Mouse (Mus musculus) heart, adult 18-20 months (tissue): ENCODE measurements at regions not wholly inside any gene's neighbourhood (a gene's known extent, or its start where the extent isn't known, plus 50 kb on each side); places are given as distances from the start of the nearest gene placed in this dataset.

ENCODE experiments used
- DNase-seq, 2 experiments: peaks; one replicate each; pipeline ENCODE4 v3.0.0; 2021 to 2022; ENCODE audit warnings: mixed read lengths in 1 of 2

DNA sequence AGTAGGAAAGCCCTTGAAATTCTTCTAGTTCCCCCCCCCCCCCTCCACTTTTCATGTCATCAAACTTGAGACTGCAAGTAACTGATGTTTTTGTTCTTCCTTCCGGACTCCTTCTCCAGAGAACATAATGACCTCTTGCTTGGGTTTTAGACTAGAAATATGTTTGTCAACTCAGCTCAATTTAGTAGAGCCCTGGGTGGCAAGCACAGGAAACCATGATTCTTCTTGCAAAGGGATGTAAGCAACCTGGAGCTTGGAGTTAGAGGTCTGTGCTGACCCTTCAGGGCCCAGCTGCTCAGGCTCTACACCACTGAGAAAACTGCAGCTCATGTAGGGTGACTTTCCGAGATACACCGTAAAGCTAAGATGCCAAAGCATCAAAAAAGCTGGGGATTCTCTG lies 127.2 kb upstream of the Meis1 start:
- DNase-seq, result no peak

DNA sequence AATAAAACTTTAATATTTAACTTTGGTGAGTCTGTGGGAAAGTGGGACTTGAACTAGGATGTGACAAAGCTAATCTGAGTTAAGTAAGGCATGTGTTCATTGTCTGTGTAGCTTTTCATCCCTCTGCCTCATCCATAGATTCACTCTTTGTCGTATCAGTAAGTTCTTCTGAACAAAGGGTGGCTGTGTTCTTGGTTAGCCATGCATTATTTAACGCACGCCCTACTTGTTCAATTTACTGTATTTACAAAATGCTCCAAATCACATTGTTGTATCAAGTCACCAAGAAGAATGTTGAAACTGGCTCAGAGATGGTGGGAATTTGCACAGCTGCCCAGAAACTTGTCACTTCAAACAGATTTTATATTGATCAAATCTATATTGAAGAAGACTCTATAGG lies 132.2 kb upstream of the Meis1 start:
- no peak for DNase-seq

DNA sequence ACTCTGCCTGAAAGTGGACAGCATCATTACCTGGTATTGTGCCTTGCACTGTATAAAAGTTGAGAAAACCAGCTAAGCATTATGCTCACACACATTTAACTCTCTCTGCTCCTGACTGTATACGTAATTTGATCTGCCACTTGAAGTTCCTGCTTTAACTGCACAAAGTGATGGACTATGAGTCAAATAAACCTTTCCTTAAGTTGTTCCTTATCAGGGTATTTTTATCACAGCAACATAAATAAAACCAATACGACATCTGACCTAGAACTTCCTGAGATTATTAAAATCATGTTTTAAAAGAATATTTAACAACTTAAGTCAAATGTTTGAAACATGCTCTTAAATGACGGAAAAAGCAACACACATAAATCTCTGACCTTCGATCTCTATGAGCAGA lies 134.9 kb upstream of the Meis1 start:
- no peak for DNase-seq

DNA sequence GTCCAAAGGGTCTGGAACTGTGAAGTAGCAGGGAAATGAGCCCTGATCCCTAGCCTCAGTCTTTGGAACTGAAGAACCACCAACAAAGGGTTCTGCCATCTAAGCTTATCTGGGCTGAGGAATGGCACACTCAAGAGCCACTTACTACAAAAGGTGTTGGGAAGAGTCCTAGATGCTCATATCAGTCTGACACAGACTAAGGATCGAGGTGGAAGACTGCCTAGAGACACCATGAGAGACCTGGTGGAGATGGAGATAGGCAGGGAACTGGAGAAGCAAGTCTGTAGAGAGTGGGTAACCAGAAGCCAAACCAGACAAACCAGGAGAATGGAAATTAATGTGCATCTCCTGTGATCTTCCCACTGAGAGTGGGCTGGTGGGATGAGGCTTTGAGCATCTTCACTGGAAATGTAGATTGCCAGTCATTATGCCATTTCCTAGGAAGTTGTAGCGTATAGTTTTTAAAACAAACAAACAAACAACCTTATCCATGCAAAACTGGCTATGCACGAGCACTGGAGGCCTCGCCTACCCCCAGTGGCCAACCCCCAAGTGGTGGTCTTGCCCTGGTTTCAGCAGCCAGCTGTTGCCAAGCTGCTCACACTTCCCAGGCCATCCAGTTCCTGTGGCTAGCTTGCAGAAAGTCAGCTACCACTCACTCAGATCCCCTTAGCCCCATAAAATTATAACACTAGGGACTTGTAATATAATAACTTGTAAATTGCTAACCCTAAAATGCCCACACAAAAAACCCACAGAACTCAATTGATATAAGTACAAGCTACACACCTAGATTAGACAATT lies 136.2 kb upstream of the Meis1 start:
- no peak for DNase-seq

DNA sequence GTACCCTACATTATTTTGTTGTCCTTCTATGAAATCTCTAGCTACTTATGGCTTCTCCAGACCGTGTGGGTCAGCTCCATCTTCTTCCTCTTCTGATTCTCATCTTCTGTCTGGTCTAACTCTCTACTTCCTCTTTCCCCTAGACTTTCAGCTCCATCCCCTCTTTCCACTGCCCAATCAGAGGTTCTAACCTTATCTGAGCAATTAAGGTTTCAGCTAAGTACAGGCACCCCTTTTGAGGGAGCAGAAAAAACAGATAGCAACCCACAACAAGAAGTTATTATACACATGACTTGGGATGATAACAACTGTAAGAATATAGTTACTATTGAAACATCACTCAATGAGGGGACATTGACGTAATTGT lies 136.8 kb upstream of the Meis1 start:
- DNase-seq, result no peak

DNA sequence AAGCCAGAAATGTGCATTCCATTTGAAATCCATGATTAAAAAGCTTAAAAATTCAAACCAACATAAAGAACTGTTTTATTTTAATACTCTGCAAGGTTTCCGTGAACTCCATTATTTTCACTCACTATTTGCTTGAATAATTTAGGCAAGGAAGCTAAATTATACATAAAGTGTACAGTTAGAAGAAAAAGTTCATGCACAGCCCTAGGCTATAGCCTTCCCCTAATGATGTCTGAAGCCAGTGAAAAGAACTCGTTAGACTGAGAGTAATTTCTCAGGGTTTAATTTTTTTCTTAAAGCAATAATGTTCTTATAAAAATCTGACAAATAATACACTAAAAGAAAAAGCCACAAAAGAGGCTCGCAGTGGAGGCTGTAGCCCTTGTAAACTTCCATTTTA lies 141.4 kb upstream of the Meis1 start:
- no peak for DNase-seq

DNA sequence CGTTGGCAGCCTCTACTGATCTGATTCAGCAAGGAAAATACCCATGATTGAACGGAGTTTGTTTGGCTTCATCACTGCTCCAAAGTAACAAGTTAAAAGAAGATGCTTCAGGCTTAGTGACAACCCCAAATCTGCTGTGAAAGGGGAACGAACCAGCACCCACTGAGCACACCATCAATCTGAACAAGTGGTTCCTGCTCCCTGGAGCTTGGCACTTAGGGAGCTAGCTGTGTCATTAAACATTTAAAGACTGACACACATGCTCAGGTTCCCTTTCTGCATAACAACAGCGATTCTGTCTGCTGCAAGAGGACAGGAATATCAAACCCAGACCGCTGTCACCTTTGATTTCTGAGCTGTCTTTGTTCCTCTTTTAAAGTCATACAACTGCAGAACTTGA lies 141.9 kb upstream of the Meis1 start:
- DNase-seq, result no peak

DNA sequence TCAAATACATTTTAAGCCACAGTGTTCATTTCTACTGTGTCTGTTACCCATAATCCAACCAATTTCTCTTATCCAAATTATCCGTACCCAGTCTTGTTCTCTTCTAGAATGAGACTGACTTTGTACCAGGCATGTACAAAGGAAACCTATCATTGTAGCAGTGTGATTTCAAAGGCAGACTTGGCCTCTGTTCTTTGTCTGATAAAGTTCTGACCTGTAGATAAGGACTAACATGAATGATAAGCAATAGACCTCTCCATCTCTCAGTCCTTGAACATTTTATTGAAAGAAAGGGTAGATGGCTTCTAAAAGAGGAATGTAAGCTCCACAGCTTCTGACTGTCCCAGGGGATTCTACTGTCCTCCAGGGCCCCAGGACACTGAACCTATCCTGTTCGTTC lies 152.2 kb upstream of the Meis1 start:
- no peak for DNase-seq

DNA sequence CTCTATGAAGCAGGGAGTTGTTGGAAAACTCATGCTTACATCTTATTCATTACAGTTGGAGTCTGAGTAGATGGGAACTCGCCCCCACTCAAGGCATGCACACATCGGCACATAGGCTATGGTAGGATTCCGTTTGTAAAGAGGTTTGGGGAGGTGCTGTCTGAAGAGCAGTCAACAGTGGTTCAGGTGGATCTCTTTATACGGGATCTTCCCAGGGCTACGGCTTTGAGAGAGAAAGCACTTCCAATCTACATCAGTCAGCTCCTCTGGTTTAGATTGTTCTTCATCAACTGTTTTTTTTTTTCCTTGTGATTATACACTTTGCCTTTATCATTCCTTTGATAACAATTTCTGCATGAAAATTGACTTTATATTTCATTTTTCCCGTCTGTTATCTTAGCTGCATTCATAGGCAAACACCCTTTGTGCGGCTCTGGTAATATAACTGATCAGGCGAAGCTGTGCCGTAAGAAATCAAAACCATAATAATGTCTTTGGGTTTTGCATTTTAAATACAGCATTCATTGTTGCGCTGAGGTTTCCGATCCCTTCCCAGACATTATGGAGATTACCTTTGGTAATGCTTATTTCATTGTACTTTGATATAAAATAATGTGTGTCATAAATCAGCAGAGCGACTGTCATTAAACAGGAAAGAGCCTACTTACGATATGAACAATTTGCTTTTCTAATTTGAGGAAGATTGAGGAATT lies 155.7 kb upstream of the Meis1 start:
- DNase-seq, result no peak

DNA sequence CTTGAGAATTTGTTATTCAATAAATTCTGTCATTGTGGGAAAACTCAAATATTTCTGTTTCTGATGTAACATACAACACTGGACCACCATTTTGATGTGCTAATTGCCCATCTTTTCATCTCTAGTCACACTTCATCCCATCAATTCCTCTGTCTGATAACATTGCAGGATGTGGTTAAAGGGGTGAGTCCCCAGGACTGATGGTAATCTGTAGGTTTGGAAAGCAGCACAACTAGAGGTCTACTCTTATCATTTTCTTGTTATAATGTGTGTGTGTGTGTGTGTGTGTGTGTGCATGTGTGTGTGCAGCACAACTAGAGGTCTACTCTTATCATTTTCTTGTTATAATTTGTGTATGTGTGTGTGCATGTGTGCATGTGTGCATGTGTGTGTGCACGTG lies 160.5 kb upstream of the Meis1 start:
- DNase-seq, result no peak

DNA sequence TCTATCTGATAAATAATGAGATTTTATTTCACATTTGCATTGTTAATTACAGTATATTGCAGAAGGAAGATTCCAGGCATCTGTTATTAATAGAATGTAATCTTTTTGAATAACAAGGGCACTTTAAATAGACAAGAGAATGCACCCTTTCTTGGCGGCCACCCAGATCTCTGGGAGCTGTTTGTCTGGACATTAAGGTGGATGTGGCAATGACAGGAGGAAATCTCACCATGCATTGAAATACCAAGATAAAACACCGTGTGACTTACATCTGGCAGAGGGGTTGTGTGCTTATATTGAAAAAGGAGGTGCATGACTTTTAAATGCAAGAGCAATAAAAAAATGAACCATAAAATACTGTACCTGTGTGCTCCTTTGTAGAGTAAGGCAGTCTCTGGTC lies 171.0 kb upstream of the Meis1 start:
- DNase-seq, result peak; percentile 43 to 49

DNA sequence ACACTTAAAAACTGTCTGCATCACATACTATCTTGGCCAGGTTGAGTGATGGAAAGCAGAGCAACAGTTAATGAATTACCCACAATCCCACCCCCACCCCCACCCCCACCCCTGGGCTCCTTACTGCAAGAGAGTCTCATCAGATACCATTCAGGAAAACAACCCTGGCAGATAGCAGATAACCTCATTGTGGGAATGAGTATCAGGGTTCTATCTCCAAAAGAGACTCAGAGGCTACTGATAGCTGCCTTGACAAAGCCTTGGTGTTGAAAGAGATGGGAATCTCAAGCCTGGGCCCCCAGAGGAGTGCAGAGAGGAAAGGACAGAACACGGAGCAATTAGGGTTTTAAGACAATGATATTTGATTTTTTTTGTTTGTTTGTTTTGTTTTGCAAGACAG lies 175.7 kb upstream of the Meis1 start:
- DNase-seq, result no peak

DNA sequence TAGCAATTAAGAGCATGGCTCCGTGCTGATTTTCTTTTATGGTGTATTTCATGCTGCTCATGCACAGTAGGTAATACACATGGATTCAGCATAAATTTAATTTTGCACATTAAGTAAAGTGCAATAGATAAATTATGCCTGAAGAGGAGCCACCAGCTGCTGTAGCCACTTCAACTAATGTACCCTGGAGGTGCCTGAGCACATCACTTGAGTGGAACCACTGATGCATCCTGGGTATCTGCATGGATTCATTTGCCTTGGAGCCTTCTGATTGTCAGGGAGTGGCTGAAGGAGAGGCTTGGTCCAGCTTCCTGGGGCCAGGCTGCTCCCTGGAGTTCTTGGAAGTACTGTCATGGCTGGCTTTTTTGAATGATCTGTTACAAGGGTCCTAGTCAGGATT lies 179.0 kb upstream of the Meis1 start:
- no peak for DNase-seq

DNA sequence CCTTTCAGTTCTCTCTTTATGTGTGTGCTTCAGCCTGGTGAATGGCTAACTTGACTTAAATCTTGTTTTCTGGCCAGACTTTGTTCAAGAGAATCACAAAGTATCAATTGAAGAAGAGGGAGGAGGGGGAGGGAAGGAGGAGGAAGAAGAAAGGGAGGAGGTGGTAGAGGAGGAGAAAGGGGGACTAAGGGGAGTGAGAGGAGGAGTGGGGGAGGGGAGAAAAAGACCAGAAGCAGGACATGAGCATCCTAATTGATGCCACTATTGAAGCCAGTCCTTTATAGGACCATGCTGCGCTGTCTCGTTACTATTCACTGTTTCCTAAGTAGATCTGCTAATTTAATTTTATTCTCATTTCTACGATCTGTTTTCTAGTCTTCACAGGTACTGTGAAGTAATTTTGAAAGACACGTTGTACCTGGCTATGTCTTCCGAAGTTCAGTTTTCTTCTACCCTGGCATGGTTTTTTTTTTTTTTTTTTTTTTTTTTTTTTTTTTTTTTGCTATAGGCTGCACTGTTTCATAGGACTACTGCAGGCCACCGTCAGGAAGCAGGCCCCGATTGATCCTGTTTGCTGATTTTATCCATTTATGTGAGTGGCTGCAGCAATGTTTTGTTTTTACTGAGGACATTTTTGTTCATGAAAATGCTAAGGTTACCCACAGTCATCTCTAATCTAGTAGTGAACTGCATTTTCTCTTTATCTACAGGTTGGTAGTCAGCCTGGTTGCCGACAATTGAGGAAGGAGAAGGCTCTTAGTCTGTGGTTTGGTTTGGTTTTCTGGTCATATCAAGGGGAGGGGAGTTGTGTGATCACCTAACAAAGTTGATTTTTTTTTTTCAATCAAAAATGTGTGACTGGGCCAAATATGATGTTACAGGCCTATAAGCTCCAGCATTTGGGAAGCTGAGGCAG lies 184.1 kb upstream of the Meis1 start:
- DNase-seq, result no peak

DNA sequence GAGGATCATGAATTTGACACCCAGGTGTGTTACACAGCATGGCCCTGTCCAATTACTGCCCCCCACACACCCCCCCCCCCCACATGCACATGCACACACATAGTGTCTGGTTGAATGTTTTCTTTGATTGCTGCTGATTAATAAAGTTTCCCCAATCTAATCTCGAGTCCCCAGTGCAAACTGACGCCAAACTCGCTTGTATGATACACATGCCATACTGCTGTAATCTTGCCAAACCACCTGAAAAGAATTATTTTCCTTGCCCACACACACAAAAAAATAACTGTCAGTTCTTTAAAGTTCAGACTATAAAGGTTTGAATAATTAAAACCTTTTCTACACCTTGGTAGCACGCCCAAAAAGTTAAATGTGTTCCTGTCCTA lies 184.7 kb upstream of the Meis1 start:
- DNase-seq, result peak in 1 of 2 experiments; percentile 36

DNA sequence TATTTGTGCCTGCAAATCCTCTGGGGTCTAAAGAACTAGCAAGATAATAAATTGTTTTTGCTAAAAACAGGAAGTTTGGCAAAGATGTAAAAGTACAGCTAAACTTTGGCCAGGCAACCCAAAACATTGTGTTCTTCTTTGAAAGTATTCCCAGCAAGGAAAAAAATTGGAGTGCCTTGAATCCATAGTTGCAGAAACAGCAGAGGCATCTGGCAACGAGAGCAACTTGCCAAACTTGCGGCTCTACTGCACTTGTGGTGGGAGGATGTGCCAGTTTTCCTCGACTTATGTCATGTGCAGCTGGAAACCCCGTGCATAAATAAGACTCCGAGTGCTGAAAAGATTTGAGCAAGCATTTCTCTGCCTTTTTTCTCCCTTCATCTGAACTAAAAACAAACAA lies 185.2 kb upstream of the Meis1 start:
- DNase-seq, result peak; percentile 77 to 89

DNA sequence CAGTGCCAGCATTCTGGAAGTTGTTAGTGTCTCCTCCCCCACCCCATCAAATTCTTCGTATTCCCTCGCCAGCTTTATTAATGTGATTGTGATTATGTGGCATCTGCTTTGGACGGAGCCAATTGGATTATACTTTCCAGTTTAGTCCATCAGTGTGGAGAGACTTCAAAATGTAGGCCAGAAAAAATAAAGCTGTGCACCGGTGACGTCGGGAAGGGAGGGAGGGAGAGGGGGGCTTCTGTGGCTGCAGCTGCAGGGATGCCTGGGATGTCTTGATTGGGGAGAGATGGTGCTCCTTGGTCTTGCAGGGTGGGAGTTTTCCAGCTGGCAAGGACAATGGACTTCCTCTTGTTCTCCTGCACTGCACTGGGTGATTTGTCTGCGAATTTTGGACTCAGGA lies 185.7 kb upstream of the Meis1 start:
- peak; percentile 47 to 69 for DNase-seq

DNA sequence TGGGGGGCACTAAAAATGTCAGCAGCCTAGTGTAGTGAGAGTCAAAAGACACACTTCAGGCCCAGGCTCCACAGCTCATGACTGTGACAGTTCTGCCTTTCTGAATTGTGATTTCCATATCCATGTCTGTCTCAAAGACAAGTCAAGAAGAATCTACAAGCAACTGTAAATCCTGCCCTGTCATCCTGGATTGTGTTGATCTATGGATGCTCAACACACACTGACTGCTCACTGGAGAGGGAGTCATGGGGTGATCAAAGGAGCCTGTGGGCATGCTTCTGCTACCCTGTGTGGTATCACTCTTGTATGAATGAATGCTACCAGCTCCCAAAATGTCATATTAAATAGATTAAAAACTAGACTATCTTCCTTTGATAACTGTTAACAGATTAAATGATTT lies 186.4 kb upstream of the Meis1 start:
- no peak for DNase-seq

DNA sequence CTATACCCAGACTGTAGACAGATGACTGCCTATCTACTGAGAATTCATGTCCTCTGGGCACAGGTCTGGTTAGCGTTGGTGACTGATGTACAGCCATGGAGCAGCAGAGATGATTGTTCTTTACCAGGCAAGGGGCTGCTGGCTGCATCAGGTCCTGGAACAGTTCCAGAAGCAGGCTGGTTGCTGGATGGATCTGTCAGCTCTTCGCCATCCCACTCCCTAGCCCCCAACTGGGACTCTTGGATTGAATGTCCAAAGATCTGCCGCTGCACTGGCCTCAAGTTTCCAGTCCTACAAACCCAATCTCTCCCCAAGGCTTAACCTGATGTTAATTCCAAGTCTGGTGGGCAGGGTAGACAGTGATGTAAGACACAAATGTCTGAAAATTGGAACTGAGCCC lies 200.7 kb upstream of the Meis1 start:
- DNase-seq, result no peak

DNA sequence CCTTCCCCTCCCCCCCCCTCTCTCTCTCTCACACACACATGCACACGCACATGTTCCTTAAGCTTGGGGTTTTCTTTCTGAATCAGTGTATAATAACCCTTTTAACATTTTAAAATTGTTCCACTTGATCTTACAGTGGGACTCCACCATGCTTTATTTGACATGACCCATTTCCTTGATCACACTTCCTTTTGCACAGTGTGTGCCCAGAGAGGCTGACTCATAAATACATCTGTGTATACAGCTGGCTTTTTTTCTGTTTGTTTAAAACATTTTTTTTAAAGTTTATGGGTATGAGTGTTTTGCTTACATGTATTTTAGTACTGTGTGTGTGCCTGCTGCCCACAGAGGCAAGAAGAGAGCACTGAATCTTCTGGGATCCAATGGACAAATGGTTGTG lies 202.7 kb upstream of the Meis1 start:
- DNase-seq, result no peak

DNA sequence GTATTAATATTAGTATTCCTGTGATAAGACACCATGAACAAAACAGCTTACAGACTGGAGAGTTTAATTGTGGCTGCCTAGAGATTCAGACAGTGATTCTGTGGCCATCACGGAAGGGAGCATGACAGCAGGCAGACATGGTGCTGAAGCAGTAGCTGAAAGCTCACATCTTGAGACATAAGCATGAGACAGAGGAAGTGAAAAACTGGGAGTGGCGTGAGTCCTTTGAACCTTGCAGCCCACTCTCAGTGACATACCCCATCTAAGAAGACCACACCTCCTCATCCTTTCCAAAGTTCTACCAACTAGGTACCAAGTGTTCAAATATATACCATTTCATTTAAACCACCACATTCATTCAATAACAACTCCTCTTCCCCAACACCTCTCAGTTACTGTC lies 208.0 kb upstream of the Meis1 start:
- DNase-seq, result no peak

DNA sequence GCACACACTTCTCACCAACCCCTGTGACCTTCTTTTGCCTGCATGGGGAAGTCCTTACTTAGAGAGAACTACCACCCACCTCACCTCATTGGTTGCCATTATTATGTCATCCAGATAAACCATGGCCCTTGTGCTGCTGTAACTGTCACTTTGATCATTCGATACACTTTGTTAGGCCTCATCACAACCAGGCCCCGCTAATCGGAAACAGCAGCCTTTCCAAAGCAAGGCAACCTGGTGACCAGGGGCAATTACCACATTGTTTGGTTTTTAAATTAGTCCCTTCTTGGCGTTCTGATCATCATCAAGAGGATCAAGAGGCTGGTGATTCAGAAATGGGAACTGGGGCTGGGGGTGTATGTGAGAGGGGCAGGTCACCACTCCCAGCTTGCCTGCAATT lies 208.9 kb upstream of the Meis1 start:
- DNase-seq, result no peak
